Mouse (Mus musculus) lung, embryonic 16.5 days (tissue): ENCODE measurements at regions not wholly inside any gene's neighbourhood (a gene's known extent, or its start where the extent isn't known, plus 50 kb on each side); places are given as distances from the start of the nearest gene placed in this dataset.
"Not testable (repeated sequence)": the region's sequence is repeated elsewhere in the genome, so short reads cannot be mapped to it uniquely, and the experiment has no call there.

Experiments used
- ATAC-seq: fragments of 200-750 bp; cut with Nextera tagmentation; 2 replicates; pipeline ENCODE4 v1.8.0; 2017; ENCODE audit warnings: low read depth, mild to moderate bottlenecking, moderate library complexity
- H3K27ac ChIP-seq: fragments of 300-500 bp; sonication (generic); 2 replicates; pipeline ENCODE4 v1.5.1; 2014; ENCODE audit warnings: mild to moderate bottlenecking, control low read depth, low read length
- H3K27me3 ChIP-seq: fragments of 300-500 bp; sonication (generic); 2 replicates; pipeline ENCODE4 v1.6.1; 2014; ENCODE audit warnings: low read depth, low read length, mixed read lengths; ENCODE audit not compliant: control insufficient read depth, insufficient read depth
- H3K36me3 ChIP-seq: fragments of 300-500 bp; sonication (generic); 2 replicates; pipeline ENCODE4 v1.6.1; 2014; ENCODE audit warnings: low read length; ENCODE audit not compliant: control insufficient read depth, insufficient read depth
- H3K4me1 ChIP-seq: fragments of 300-500 bp; sonication (generic); replicated peaks from 2 replicates; pipeline ENCODE4 v1.6.1; 2014; ENCODE audit warnings: low read length, mixed read lengths; ENCODE audit not compliant: control insufficient read depth, insufficient read depth
- H3K4me2 ChIP-seq: fragments of 300-500 bp; sonication (generic); 2 replicates; pipeline ENCODE4 v1.6.1; 2014; ENCODE audit warnings: low read depth, low read length, control low read depth
- H3K4me3 ChIP-seq: fragments of 300-500 bp; sonication (generic); 2 replicates; pipeline ENCODE4 v1.5.1; 2014; ENCODE audit warnings: mild to moderate bottlenecking, low read length, control low read depth
- H3K9ac ChIP-seq: fragments of 300-500 bp; sonication (generic); 2 replicates; pipeline ENCODE4 v1.6.1; 2014; ENCODE audit warnings: low read length, control low read depth
- H3K9me3 ChIP-seq: fragments of 300-500 bp; sonication (generic); 2 replicates; pipeline ENCODE4 v1.6.1; 2016; ENCODE audit warnings: low read length; ENCODE audit not compliant: control insufficient read depth
- WGBS: fragments of 180-500 bp; shearing (Covaris S2); extraction: QIAGEN DNeasy Blood & Tissue Kit; methylation state at CpG from one replicate; pipeline ENCODE4 v1.1.7; 2014; 5-methylcytosine and 5-hydroxymethylcytosine counted together

DNA sequence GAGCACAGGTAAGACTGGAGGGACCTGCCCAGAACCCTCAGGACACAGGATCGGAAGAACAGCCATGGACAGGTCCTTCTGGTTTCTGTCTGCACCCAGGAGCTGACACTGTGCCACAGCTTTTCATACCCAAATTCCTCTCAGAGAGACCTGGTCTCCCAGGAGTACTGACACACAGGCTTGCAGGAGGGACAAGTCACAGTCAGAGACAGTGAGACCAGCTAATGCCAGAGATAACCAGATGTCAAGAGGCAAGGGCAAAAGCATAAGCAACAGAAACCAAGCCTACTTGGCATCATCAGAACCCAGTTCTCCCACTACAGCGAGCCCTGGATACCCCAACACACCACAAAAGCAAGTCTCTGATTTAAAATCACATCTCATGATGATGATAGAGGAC, 122.3 kb downstream of the Gm31371 start:
- H3K4me1 ChIP-seq, H3K27me3 ChIP-seq, H3K9ac ChIP-seq, H3K36me3 ChIP-seq, ATAC-seq, H3K27ac ChIP-seq, H3K4me2 ChIP-seq, H3K4me3 ChIP-seq, H3K9me3 ChIP-seq: not testable (repeated sequence)
- no CpG with 5 or more reads among the region's 2 CpGs for WGBS

DNA sequence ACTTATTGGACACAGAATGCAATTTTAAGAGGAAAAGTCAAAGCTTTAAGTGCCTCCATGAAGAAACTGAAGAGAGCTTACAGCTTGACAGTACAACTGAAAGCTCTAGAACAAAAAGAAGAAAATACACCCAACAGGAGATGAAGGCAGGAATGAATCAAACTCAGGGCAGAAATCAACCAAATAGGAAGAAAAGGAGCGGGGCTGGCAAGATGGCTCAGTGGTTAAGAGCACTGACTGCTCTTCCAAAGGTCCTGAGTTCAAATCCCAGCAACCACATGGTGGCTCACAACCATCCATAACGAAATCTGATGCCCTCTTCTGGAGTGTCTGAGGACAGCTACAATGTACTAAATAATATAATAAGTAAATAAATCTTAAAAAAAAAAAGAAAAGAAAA, 124.8 kb downstream of the Gm31371 start:
- not testable (repeated sequence) for H3K9ac ChIP-seq, H3K27ac ChIP-seq, H3K4me2 ChIP-seq, ATAC-seq, H3K4me1 ChIP-seq, H3K36me3 ChIP-seq, H3K27me3 ChIP-seq, H3K9me3 ChIP-seq, H3K4me3 ChIP-seq
- 60% methylated on average over 1 of the region's 2 CpGs for WGBS

DNA sequence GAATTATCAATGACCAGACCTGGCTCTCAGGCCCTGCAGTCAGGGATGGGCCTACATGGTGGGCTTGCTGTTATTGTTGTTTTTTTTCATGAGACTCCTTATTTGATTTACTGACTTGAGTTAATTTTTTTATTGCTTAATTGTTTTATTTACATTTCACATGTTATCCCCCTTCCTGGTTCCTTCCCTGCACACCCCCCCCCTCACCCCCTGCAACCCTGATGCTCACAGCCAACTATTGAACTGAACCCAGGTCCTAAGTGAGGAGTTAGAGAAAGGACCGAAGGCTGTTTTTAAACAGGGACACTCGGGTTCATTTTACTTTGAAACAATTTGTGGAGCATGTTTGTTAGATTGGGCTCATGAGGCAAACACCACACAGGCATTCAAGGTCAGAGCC, 126.9 kb downstream of the Gm31371 start:
- H3K4me2 ChIP-seq, H3K9ac ChIP-seq, H3K4me1 ChIP-seq, H3K9me3 ChIP-seq, H3K4me3 ChIP-seq, ATAC-seq, H3K27ac ChIP-seq, H3K36me3 ChIP-seq, H3K27me3 ChIP-seq: not testable (repeated sequence)
- 66% methylated on average over 2 of the region's 2 CpGs for WGBS

- ATAC-seq, H3K4me2 ChIP-seq, H3K27me3 ChIP-seq: not testable (repeated sequence)
Observed at GRCm38 (mm10) chr8:20057626-20058025, 154.4 kb downstream of the Gm31371 start.

GRCm38 (mm10) chr8:20098121-20098520, 194.9 kb downstream of the Gm31371 start:
- not testable (repeated sequence) for H3K4me1 ChIP-seq, H3K9me3 ChIP-seq, ATAC-seq, H3K27me3 ChIP-seq, H3K36me3 ChIP-seq, H3K4me2 ChIP-seq, H3K27ac ChIP-seq, H3K4me3 ChIP-seq, H3K9ac ChIP-seq
- 78% methylated on average over 4 of the region's 5 CpGs for WGBS

More at GRCm38 (mm10) chr8:20057626-20058025, 154.4 kb downstream of the Gm31371 start:
- not testable (repeated sequence) for H3K36me3 ChIP-seq, H3K9me3 ChIP-seq, H3K27ac ChIP-seq, H3K4me3 ChIP-seq, H3K9ac ChIP-seq, H3K4me1 ChIP-seq
- WGBS: 64% methylated on average over 2 of the region's 3 CpGs

- not testable (repeated sequence) for H3K4me3 ChIP-seq, H3K4me2 ChIP-seq, H3K9me3 ChIP-seq, H3K27ac ChIP-seq, ATAC-seq, H3K4me1 ChIP-seq, H3K27me3 ChIP-seq, H3K9ac ChIP-seq, H3K36me3 ChIP-seq
- WGBS: no CpG with 5 or more reads among the region's 1 CpGs
Observed at GRCm38 (mm10) chr8:20100241-20100640, 197.0 kb downstream of the Gm31371 start.

DNA sequence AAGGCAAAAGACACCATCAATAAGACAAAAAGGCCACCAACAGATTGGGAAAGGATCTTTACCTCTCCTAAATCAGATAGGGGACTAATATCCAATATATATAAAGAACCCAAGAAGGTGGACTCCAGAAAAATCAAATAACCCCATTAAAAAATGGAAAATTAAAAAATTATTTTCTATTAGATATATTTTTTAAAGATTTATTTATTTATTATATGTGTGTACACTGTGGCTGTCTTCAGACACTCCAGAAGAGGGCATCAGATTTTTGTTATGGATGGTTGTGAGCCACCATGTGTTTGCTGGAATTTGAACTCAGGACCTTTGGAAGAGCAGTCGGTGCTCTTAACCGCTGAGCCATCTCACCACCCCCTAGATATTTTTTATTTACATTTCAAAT, 199.2 kb downstream of the Gm31371 start:
- H3K27me3 ChIP-seq, H3K4me3 ChIP-seq, H3K27ac ChIP-seq, H3K36me3 ChIP-seq, ATAC-seq, H3K9ac ChIP-seq, H3K4me1 ChIP-seq, H3K4me2 ChIP-seq, H3K9me3 ChIP-seq: not testable (repeated sequence)
- no CpG with 5 or more reads among the region's 2 CpGs for WGBS

GRCm38 (mm10) chr8:20107154-20107553, 204.0 kb downstream of the Gm31371 start:
- H3K4me1 ChIP-seq, H3K9ac ChIP-seq, ATAC-seq, H3K9me3 ChIP-seq, H3K4me3 ChIP-seq, H3K27ac ChIP-seq, H3K4me2 ChIP-seq, H3K36me3 ChIP-seq, H3K27me3 ChIP-seq: not testable (repeated sequence)
- WGBS: 82% methylated on average over 1 of the region's 2 CpGs

DNA sequence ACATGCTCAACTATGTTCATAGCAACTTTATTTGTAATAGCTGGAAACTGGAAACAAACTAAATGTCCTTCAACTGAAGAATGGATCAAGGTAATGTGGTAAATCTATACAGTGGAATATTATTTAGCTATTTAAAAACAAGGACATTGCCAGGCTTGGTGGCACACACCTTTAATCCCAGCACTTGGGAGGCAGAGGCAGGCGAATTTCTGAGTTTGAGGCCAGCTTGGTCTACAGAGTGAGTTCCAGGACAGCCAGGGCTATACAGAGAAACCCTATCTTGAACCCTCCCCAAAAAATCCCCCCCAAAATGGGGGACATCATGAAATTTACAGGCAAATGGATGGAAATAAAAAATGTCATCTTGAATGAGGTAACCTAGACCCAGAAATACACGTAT, 213.6 kb downstream of the Gm31371 start:
- H3K4me1 ChIP-seq, H3K4me2 ChIP-seq, H3K36me3 ChIP-seq, H3K4me3 ChIP-seq, H3K27me3 ChIP-seq, H3K27ac ChIP-seq, H3K9me3 ChIP-seq, H3K9ac ChIP-seq, ATAC-seq: not testable (repeated sequence)
- 59% methylated on average over 2 of the region's 2 CpGs for WGBS

DNA sequence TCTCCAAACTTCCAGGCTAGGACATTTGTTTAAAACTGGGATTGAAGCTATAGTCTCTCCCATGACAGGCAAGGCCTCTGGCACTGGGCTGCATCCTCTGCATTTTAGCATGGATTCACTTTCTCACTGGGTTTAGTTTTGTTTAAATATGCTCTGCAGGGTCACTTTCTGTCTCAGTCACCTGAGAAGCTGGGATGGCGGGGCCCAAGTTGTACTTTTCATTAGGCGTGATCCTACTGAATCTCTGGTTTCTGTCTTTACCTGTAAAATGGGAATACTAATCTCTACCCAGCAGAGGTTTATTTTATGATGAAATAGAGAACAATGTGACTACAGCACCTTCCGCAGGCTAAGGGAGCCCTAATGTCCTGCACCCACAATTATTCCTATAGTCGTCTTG, 216.4 kb downstream of the Gm31371 start:
- H3K4me3 ChIP-seq, H3K27ac ChIP-seq, H3K4me2 ChIP-seq, H3K9me3 ChIP-seq, H3K4me1 ChIP-seq, H3K27me3 ChIP-seq, H3K9ac ChIP-seq, ATAC-seq, H3K36me3 ChIP-seq: not testable (repeated sequence)
- WGBS: 82% methylated on average over 4 of the region's 4 CpGs
